Comparison of ENCODE assay signal across 22 mouse cellular contexts in genomic region chr10:77187427-77187826, GRCm38 (mm10). TPM values are rescaled to one million over a fixed set of nuclear protein-coding genes. Genes with fewer than 3 reads are reported as not detected.
DNase-seq lines count a peak whose midpoint lies in the region; ATAC-seq and TF ChIP-seq lines count a peak whose summit lies in the region.
"Had no signal": no experiment of that assay in that cellular context is flagged by ENCODE, and none has a peak within 500 bp of the region (broad histone marks: within the 10 kb centered on the region; RNA-seq: fewer than 3 reads in every experiment).

No protein-coding gene starts in this region.

- no peaks in the 10 kb centered on the region for H3K27me3 ChIP-seq in heart, embryonic 13.5 days (replicated peaks)
- no peaks in the 10 kb centered on the region for H3K27me3 ChIP-seq in liver, embryonic 11.5 days (replicated peaks; ENCODE audit: control insufficient read depth, insufficient read depth, low read length)
- H3K27me3 ChIP-seq: embryonic facial prominence, embryonic 15.5 days; hindbrain, embryonic 12.5 days had no signal

- ATAC-seq in heart, embryonic 13.5 days (ENCODE audit: extremely low read depth, insufficient number of reproducible peaks, low FRiP score, low TSS enrichment), result peak; percentile 55; the same call in 1 of the 2 replicates
- no peak for ATAC-seq in liver, embryonic 11.5 days (replicated peaks; ENCODE audit: low FRiP score)
- ATAC-seq: forebrain, embryonic 16.5 days; hindbrain, embryonic 16.5 days; inflammation-experienced regulatory T-cells, adult 6 months; intestine, postnatal 0 days had no signal

- no peak for DNase-seq in heart, adult 9 months (ENCODE audit: low spot score in 2 of 2)
- no peak for DNase-seq in liver, embryonic 11.5 days (ENCODE audit: low spot score)
- no peak for DNase-seq in liver
- DNase-seq in brain, embryonic 14.5 days (ENCODE audit: low read depth), result peak; percentile 16
- peak; percentile 59 for DNase-seq in heart, postnatal 4 days
- no peak for DNase-seq in cerebellum, postnatal 14 days
- DNase-seq in kidney, postnatal 10 days, result no peak
- DNase-seq: adrenal gland, postnatal 10 days; cerebellum, adult 11-12 months; cerebellum, adult 9-10 months; cerebellum, postnatal 36 days; gastrocnemius, postnatal 10 days; kidney, adult 8-10 months had no signal

- 13% methylated on average over 7 of the region's 7 CpGs for WGBS in heart, embryonic 13.5 days
- 52% methylated on average over 7 of the region's 7 CpGs for WGBS in liver, embryonic 11.5 days

- peak overlapping the region; percentile 51 for H3K4me2 ChIP-seq in heart, embryonic 13.5 days
- no peak overlapping the region; the same call in 1 of the 2 replicates for H3K4me2 ChIP-seq in liver, embryonic 11.5 days
- H3K4me2 ChIP-seq: embryonic facial prominence, embryonic 15.5 days; hindbrain, embryonic 12.5 days had no signal

- TF ChIP-seq CTCF in brain, embryonic 14.5 days (IDR thresholded peaks at IDR 0.05; ENCODE audit: borderline replicate concordance, extremely low read depth, insufficient read depth, insufficient read length), result no peak

- no peaks in the 10 kb centered on the region for H3K9me3 ChIP-seq in heart, embryonic 13.5 days
- no peaks in the 10 kb centered on the region for H3K9me3 ChIP-seq in liver, embryonic 11.5 days (ENCODE audit: control insufficient read depth, low read length)
- H3K9me3 ChIP-seq: embryonic facial prominence, embryonic 15.5 days; forebrain, embryonic 10.5 days; hindbrain, embryonic 12.5 days had no signal

- peak overlapping the region; percentile 87 for H3K27ac ChIP-seq in heart, embryonic 13.5 days (replicated peaks)
- H3K27ac ChIP-seq in liver, embryonic 11.5 days (ENCODE audit: low read depth, low read length), result peak overlapping the region; percentile 3; the same call in 1 of the 2 replicates
- H3K27ac ChIP-seq: embryonic facial prominence, embryonic 15.5 days; hindbrain, embryonic 12.5 days had no signal

- H3K9ac ChIP-seq in heart, embryonic 13.5 days, result peak overlapping the region; percentile 50; the same call in 1 of the 2 replicates
- no peak overlapping the region for H3K9ac ChIP-seq in liver, embryonic 11.5 days (ENCODE audit: low read depth, low read length)
- H3K9ac ChIP-seq: embryonic facial prominence, embryonic 15.5 days; hindbrain, embryonic 12.5 days had no signal

- H3K4me3 ChIP-seq in heart, embryonic 13.5 days, result peak overlapping the region; percentile 24
- H3K4me3 ChIP-seq in liver, embryonic 11.5 days (ENCODE audit: low read depth, low read length), result no peak overlapping the region
- H3K4me3 ChIP-seq: embryonic facial prominence, embryonic 15.5 days; erythroblast, embryonic 14.5 days; forebrain, embryonic 10.5 days; hindbrain, embryonic 12.5 days had no signal

- no peak for TF ChIP-seq POLR2A in brain, embryonic 14.5 days (IDR thresholded peaks at IDR 0.05; ENCODE audit: borderline replicate concordance, extremely low read depth, insufficient read depth, insufficient read length, poor library complexity, severe bottlenecking)

- peaks cover 60% of the 10 kb centered on the region for H3K4me1 ChIP-seq in heart, embryonic 13.5 days
- peaks cover 16% of the 10 kb centered on the region for H3K4me1 ChIP-seq in liver, embryonic 11.5 days (replicated peaks; ENCODE audit: control insufficient read depth, insufficient read depth, low read length)

- H3K36me3 ChIP-seq in heart, embryonic 13.5 days, result no peaks in the 10 kb centered on the region
- no peaks in the 10 kb centered on the region for H3K36me3 ChIP-seq in liver, embryonic 11.5 days (ENCODE audit: control insufficient read depth, insufficient read depth, low read length)
- H3K36me3 ChIP-seq: embryonic facial prominence, embryonic 15.5 days; forebrain, embryonic 10.5 days; hindbrain, embryonic 12.5 days had no signal

RNA-seq across cellular contexts. Expression of gene Col18a1, which starts 21.1 kb away (rescaled TPM):
- 143 and 155 TPM in 2 replicates for polyA plus RNA-seq in heart, embryonic 13.5 days (2015; fragmentation: Nextera tagmentation; extraction: Ambion mirVana)
- polyA plus RNA-seq in liver, embryonic 11.5 days (2014; fragmentation: Nextera tagmentation; extraction: Ambion mirVana), result 55.3 and 60.2 TPM in 2 replicates
- polyA plus RNA-seq in brain, embryonic 14.5 days (2012; rRNA removed), result 24.5 and 45.2 TPM in 2 replicates
- 10 to 100 TPM; 70.4 to 74.9 TPM for total RNA-seq in heart, postnatal 4 days (2021)

Comparison
In these comparisons a context has a peak if more than half of its experiments do, and no peak if none do; other contexts are left out.
1. DNase-seq: peak in brain, embryonic 14.5 days (single experiment) and heart, postnatal 4 days (single experiment); none in heart, adult 9 months (0 of 2), liver, embryonic 11.5 days (single experiment), liver (single experiment), cerebellum, postnatal 14 days (0 of 2) and kidney, postnatal 10 days (single experiment).